Mouse (Mus musculus): ENCODE results near the gene Ms4a8a.

- TF ChIP-seq CTCF (IDR thresholded peaks at IDR 0.05; ENCODE audit: control insufficient read depth, insufficient read depth, insufficient read length), result no peak
- no peak for TF ChIP-seq USF1 (IDR thresholded peaks at IDR 0.05; ENCODE audit: low read depth)
- TF ChIP-seq CEBPB (IDR thresholded peaks at IDR 0.05; ENCODE audit: low read depth), result no peak
- no peak for TF ChIP-seq MAX (IDR thresholded peaks at IDR 0.05)
- TF ChIP-seq MYOG (IDR thresholded peaks at IDR 0.05; ENCODE audit: control insufficient read depth, extremely low read depth, insufficient read length), result no peak
- no peak for TF ChIP-seq MYOD1 (IDR thresholded peaks at IDR 0.05; ENCODE audit: control insufficient read depth, insufficient read length, low read depth)
These were observed at the start of gene Ms4a8a for GRCm38 (mm10) chr19:11080934-11081333.
